Mouse (Mus musculus): ENCODE results near the gene Calm2. TPM values are rescaled to one million over a fixed set of nuclear protein-coding genes. Genes with fewer than 3 reads are reported as not detected.

Calm2 gene
- 1,000 to 10,000 TPM; 2,367 to 2,382 TPM for total RNA-seq (2021)
- long read RNA-seq, experiment 1, transcript Calm2-201 (6 exons, 1,205 nt), result major isoform, 4,185 of 4,294 reads
- long read RNA-seq, experiment 1, transcript Calm2-204 (5 exons, 842 nt), result minor isoform, 7 of 4,294 reads
- long read RNA-seq, experiment 1, partial matches to known transcripts, result 49 of 4,294 reads
- long read RNA-seq, experiment 1, other reads (novel, unspliced or antisense), result 49 of 4,294 reads
- long read RNA-seq, experiment 2, transcript Calm2-204 (5 exons, 842 nt), result minor isoform, 6 of 3,090 reads
- long read RNA-seq, experiment 2, transcript Calm2-201 (6 exons, 1,205 nt), result major isoform, 3,000 of 3,090 reads
- long read RNA-seq, experiment 2, partial matches to known transcripts, result 33 of 3,090 reads
- long read RNA-seq, experiment 2, other reads (novel, unspliced or antisense), result 49 of 3,090 reads

DNA sequence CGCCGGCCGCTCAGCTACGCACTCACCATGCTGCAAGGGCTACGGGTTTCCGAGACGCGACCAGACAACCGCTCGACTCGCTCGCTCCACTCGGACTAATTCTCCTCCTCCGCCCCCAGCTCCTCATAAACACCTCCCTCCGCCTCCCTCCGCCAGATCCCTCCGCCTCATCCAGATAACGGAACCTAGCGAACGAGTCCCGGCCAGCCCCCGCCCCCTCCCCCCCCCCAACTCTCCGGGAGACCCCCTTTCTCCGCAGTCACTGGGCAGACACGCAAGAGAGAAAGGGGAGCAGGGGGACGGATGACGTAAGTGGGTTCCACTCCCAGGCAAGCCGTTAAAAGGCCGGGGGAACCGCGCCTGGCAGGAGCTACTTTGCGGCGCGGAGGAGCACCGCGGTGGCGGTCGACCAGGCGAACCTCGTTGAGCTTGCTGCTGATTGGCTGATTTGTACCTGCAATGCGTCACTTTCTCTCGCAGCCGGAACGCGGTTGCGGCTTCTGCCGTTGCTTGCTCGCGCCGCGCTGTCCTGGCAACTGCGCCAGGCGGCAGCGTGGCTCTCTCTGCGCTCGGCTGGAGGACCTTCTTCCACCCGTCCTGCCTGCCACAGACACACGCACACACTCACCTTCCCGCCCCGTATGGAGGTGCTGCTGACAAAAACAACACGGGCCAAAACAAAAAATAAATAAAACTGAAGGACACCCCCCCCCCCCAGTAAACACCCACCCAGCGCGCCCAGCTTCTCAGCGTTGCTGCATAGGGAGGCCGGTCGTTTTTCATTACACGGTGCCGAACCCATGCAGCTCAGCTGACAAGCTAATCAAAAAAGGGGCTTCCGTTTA lies at the start of gene Calm2:
Gene Calm2 (minus strand): TSS at position 169 of the 845 bp plus-strand sequence.
- intact Hi-C loops (cut with DNase I), result loop anchor here (5.0 kb wide), 3 partner anchors 115 to 130 kb away; no protein-coding TSS in a partner anchor
- DNase-seq (ENCODE audit: low spot score in 2 of 2), result peak; percentile 98

DNA sequence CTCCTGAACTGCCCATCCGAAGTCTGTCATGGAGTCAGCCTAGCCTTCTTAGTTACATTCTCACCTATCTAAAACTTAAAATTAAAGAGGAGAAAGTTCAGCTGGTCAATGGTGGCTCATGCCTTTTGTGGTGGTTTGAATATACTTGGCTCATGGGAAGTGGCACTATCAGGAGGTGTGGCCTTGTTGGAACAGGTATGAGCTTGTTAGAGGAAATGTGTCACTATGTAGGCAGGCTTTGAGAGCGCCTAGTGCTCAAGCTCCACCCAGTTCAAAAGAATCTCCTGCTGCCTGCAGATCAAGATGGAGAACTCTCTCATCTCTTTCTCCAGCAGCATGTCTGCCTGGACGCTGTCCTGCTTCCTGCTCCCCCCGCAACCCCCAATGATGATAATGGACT lies 48.8 kb upstream of the Calm2 start:
- no peak for DNase-seq (ENCODE audit: low spot score in 2 of 2)
- intact Hi-C loops (cut with DNase I), result no loop called here

DNA sequence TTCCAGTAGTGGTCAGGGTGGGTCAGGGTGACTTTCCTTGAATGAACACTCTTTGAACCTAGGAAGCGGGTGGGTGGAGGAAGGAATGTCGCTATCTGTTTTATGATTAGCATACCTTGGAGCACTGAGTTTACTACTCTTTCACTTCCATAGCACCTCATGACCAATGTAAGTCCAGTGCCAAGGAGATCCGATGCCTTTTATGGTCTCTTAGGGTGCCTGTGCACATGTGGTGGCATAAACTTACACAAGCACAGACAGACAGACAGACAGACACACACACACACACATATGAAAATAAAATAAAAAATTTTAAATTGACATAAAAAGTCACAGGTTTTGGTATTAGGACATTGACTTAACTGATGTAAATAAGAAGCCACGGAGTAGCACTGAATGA lies 47.6 kb upstream of the Calm2 start:
- intact Hi-C loops (cut with DNase I), result no loop called here
- DNase-seq (ENCODE audit: low spot score in 2 of 2), result no peak

DNA sequence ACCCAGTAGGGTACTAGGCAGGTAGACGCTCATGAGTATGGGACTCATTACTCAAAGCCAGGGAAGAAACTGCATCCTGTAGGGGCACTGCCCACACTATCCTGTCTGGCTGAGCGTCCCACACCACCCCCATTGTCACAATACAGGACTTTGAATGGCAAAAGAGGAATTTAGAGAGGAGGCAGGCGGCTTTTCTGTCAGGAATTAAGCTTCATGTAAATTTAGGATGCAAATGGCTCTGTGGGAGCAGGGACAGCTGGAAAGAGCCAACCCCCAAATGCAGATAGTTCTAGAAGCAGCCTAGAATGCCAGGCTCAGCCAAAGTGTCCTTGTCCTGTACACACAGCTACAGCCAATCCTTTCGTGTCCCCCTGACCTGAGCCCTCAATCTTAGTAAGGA lies 45.6 kb upstream of the Calm2 start:
- intact Hi-C loops (cut with DNase I), result no loop called here
- DNase-seq (ENCODE audit: low spot score in 2 of 2), result peak; percentile 38 to 52

DNA sequence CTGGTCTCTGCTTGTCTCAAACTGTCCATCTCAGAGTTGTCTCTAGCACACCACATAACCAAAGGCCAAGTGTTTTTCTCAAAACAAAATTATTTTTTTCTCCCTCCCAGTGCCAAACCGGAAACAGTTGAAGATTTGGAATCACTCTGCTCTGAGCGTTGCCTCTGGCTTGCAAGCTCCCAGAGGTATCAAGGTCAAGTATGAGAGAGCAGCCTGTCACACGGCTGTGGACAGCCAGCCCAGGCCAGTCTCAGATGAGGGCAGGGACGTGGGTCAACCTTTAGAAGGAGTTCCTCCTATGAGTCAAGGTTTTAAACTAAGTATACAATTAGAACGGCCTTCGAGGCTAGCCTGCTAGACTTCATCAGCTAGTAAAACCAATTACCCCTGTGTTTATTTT lies 43.6 kb upstream of the Calm2 start:
- intact Hi-C loops (cut with DNase I), result no loop called here
- no peak for DNase-seq (ENCODE audit: low spot score in 2 of 2)

DNA sequence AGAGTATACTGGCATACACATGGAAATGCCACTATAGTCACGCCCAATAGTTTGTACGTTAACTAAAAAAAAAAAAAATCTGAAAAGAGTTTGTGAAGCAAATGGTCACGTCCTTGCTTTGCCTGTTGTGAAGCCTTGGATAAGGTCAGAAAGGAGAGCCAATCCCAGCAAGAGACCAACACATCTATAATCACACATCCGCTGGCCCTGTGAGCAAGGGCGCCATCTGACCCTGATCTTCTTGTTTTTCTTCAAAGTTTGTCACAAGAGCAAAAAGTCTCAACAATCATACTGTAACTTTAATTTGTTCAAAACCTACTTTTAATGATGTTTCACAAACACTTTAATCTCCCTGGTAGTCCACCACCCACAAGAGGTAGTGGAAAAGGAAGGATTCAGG lies 39.0 kb upstream of the Calm2 start:
- no peak for DNase-seq (ENCODE audit: low spot score in 2 of 2)
- intact Hi-C loops (cut with DNase I), result no loop called here

DNA sequence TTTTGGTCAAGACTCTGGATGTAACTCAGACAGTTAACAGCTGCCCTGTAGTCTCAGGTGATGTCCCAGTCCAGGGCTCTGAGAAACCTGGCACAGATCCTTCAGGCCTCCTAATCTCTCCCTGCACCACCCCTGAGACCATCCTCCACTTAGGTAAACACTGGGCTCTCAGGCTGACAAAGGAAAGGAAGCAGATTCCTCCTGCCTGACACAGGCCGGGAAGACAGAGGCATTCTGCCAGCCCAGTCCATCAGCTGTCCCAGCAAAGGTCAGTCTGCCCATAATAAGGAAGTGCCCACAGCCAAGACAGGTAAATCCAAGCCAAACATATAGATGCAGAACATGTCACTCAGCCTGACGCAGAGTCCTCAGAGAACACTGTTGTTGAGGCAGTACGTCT lies 36.1 kb upstream of the Calm2 start:
- intact Hi-C loops (cut with DNase I), result no loop called here
- no peak for DNase-seq (ENCODE audit: low spot score in 2 of 2)

DNA sequence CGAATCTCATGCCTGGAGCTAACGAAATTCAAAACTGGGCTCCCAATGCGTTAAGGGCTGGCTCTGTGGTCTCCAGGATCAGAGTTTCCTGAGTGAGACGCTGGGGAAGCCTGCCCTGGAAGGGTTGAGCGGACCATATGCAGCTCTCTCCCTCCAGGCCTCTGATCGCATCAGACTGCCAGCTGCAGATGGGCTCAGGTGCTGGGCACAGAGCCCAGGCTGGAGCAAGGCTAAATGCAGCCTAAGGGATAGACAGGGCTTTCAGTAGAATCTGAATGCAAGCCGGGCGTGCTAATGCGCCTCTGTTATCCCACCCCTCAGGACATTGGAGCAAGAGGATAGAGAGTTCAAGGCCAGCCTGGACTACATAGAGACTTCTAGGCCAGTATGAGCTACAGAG lies 31.8 kb upstream of the Calm2 start:
- intact Hi-C loops (cut with DNase I), result no loop called here
- DNase-seq (ENCODE audit: low spot score in 2 of 2), result peak in 1 of 2 experiments; percentile 29

DNA sequence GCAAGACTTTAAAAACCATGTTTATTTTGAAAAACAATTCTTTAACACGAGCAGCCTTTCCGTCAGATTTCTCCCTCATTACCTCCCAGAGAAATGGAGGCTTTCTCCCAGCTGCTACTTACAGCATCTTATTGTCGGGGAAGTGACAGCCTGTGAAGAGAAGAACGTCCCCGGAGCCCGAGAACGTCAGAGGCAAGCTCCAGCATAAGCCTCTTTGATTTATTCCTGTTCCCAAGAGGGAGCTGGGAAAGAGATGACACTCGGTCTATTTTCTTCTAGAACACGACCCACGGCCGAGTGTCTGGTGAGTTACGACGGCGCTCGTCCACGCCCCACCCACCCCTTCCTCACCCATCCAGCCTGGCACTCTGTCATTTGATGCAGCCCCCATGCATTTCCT lies 30.9 kb upstream of the Calm2 start:
- intact Hi-C loops (cut with DNase I), result no loop called here
- DNase-seq (ENCODE audit: low spot score in 2 of 2), result peak; percentile 33 to 68

DNA sequence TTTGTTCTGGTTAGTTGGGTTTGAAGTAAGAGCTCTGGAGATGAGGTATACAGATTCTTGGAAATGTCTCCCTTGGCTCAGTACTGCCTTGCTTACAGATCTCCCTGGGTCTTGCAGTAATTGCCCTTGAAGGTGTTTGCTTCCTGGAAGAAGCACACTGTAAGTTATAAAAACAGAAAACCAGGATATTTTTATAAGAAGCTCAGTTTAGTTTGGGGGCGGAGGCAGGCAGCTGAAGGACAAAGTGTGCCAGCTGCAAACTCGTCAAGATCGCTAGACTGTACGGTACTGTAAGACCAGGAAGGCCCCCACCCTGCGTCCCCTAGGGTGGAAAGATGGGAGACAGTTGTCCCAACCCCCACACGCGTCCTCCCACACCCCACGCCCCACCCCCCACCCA lies 28.6 kb upstream of the Calm2 start:
- DNase-seq (ENCODE audit: low spot score in 2 of 2), result peak; percentile 51 to 62
- intact Hi-C loops (cut with DNase I), result no loop called here

DNA sequence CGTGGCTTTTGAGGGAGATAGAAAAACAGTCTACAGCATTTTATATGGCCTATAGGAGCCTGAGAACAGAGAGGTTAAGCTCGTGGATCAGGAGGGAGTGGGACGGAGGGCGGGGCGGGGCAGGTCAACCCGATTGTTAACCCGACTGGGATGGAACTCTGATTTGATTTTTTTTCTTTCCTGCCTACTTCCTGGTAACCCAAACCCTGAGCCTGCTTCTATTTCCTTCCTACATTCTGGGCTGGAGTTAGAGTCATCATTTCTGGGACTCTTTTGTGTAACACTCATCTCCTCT lies 27.7 kb upstream of the Calm2 start:
- intact Hi-C loops (cut with DNase I), result no loop called here
- DNase-seq (ENCODE audit: low spot score in 2 of 2), result no peak

DNA sequence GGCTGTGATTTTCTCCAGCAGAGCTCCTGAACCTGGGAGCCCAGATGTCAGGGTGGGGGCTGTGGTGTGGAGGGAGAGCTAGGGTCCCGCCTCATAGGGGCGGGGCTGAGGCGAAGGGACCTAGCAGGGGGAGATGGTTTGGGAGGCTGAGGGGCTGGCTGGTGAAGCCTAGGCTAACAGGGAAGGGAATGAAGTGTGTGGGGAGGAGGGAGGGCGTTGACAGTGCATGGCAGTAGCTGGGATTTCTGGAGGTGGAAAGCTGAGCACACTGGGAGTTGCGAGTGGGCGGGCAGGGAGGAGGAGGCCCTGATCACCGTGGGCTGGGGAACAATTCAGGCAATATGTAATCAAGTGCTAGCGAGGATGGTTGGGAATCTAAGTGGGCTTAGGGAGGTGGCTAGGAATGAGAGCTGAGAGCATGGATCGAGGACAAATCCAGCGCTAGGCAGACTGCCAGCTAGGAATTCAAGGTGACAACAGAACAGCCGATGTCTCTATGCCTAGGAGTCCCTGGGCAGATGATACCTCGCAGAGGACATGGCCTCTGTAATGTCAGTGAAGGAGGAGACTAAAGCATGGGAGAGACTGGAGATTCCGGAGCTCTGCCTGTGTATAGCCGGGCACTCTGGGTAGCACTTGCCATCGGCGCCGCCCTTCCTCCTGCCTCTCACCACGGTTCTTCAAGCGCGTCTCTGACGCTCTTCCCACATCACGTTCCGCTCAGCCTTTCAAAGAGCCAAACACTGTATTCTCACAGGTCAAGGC lies 27.2 kb upstream of the Calm2 start:
- DNase-seq (ENCODE audit: low spot score in 2 of 2), result peak; percentile 61 to 89
- intact Hi-C loops (cut with DNase I), result no loop called here

DNA sequence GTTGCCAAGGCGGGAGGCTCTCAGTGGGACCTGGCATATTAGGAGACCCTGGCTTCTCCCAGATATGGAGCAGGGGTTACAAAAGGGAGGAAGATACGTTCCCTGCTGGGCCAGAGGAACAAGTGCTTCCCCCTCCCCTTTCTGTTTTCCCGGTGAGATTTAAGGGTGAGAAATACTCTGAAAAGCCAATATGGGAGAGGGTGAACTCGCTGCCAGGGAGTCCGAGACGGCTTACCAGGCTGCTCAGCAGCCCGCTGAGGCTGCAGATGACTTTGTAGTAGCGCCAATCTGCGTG lies 26.7 kb upstream of the Calm2 start:
- DNase-seq (ENCODE audit: low spot score in 2 of 2), result peak in 1 of 2 experiments; percentile 50
- intact Hi-C loops (cut with DNase I), result no loop called here

DNA sequence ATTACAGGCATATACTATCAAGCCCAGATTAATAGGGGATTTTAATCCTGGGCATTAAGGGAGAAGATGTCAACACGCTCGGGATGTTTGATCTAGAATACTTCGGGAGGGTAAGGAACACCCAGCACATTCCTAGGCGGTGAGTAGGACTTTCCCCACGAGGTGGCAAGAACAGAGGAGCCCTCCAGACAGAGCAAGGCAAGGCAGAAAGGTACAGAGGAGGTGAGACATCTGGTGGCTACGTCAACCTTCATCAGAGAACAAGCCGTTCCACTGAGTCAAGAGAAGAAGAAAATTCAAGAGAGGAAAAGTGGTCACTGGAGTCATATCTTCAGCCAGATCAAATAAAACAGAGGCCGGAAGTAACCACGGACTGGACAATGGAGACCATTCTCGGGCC lies 26.1 kb upstream of the Calm2 start:
- intact Hi-C loops (cut with DNase I), result no loop called here
- no peak for DNase-seq (ENCODE audit: low spot score in 2 of 2)

DNA sequence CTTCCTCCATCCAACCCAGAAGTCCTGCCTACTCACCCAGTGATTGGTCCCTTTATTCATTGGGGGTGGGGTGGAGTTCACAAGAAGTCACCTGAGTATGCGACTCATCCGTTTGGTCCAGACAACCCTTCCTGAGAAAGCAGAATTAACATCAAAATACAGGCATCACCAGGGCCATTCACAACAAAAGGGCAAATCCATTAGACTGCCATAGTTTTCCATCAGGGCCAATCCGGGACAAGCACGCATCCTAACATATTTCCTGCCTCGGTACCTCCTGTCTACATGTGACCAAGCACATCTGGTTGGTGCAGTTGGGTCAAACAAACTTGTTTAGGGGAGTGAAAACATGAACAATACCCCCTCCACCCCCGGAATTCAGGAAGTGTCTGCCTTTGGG lies 24.9 kb upstream of the Calm2 start:
- intact Hi-C loops (cut with DNase I), result no loop called here
- DNase-seq (ENCODE audit: low spot score in 2 of 2), result no peak

DNA sequence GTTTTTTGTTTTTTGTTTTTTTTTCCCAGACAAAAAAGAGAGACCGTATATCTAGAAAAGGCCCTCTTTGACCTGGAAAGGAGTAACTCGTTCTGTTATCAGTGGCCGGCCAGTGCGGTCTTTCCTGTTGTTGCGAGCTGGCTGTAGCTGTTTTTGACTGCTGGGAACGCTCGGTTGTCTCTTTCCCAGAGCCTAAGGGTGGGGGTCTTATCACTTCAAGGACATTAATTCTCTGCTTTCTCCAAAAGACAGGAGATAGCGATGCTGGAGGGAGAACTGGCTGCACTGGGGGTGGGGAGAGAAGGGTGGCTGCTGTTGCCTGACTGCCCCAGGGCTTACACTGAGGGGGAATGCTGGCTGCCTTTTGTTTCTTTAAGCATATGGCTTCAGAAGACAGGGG lies 24.1 kb upstream of the Calm2 start:
- no peak for DNase-seq (ENCODE audit: low spot score in 2 of 2)
- intact Hi-C loops (cut with DNase I), result no loop called here

DNA sequence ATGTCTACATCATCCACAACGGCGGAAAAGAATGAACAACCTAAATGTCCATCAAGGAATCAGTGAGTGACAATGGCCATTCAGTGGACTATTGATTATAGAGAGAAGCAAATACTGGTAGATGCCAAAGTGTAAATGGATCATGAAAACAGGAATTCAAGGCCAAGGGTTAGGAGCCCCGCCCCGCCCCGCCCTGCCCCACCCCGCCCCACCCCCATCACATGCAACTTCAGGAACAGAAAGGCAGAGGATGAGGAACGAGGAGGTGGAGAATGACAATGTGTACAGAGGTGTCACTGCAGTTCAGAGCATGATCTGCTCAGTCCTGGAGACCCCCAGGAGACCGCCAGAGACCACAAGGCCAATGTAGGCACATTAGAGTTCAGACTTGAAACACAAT lies 23.5 kb upstream of the Calm2 start:
- intact Hi-C loops (cut with DNase I), result no loop called here
- DNase-seq (ENCODE audit: low spot score in 2 of 2), result no peak

DNA sequence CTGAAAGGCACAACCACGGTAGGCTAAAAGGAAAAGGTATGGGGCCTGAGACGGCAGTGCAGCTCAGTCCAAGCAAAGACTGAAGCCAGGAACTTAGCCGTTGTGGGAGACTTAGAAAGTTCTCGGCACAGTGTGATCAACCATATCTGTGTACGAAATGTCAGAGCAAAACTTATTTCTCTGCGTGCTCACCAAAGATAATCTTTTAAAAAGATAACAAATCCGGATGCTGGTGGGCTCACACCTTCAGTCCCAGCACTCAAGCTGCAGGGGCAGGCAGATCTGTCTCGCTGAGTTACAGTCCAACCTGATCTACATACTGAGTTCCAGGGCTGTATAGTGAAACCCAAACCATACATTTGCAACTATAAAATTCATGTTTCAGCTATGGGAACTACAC lies 22.7 kb upstream of the Calm2 start:
- intact Hi-C loops (cut with DNase I), result no loop called here
- DNase-seq (ENCODE audit: low spot score in 2 of 2), result no peak

DNA sequence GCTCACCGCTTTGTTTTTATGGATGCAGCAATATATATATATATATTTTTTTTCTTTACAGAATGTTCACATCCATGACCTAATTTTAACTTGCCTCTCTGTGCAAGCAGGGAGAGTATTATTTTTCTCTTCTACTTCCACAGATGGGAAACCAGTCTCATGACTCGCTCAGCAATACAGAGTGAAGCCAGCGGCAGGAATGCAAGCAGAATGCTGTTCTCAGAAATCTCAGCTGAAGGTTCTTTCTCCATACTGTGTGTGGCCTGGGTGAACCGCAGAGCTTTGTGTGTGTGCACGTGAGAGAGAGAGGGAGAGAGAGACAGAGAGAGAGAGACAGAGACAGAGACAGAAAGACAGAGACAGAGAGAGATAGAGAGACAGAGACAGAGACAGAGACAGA lies 21.9 kb upstream of the Calm2 start:
- DNase-seq (ENCODE audit: low spot score in 2 of 2), result peak; percentile 41 to 48

DNA sequence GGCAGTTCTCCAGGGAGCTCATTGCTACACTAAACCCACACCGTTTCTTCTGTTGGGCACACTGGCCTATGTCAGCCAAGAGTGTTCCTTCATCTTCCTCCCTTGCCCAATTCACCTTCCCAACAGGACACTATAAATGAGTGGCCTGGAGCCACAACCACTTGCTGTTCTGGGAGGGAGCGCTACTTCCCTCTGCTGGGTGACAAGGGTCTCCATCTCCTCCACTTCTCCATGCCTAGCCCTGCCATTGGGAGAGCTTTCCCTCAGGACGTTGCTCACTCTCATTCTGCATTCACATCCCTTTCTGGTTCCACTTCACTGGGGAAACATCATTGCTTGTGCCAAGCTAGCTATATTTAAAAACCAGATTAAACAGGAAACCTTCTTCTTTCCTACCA lies 14.8 kb upstream of the Calm2 start:
- DNase-seq (ENCODE audit: low spot score in 2 of 2), result no peak
- intact Hi-C loops (cut with DNase I), result loop anchor here (5.0 kb wide), 1 partner anchor 71 kb away; no protein-coding TSS in a partner anchor

More for the DNA sequence above, 21.9 kb upstream of the Calm2 start:
- intact Hi-C loops (cut with DNase I), result no loop called here
